Mouse (Mus musculus) forebrain, embryonic 15.5 days (tissue): ENCODE data around the gene Ptch2. TPM values are rescaled to one million over a fixed set of nuclear protein-coding genes. Genes with fewer than 3 reads are reported as not detected.

Experiments used
- ATAC-seq: fragments of 200-750 bp; cut with Nextera tagmentation; replicated peaks from 2 replicates; pipeline ENCODE4 v1.8.0; 2017; ENCODE audit warnings: mild to moderate bottlenecking, moderate TSS enrichment, moderate library complexity
- H3K27ac ChIP-seq: fragments of 300-500 bp; sonication (generic); replicated peaks from 2 replicates; pipeline ENCODE4 v1.5.1; 2015; ENCODE audit warnings: mild to moderate bottlenecking, inconsistent platforms
- H3K27me3 ChIP-seq: fragments of 300-500 bp; sonication (generic); 2 replicates; pipeline ENCODE4 v1.6.1; 2015; ENCODE audit warnings: inconsistent platforms
- H3K36me3 ChIP-seq: fragments of 300-500 bp; sonication (generic); 2 replicates; pipeline ENCODE4 v1.6.1; 2015; ENCODE audit warnings: mild to moderate bottlenecking, inconsistent platforms
- H3K4me1 ChIP-seq: fragments of 300-500 bp; sonication (generic); 2 replicates; pipeline ENCODE4 v1.6.1; 2015; ENCODE audit warnings: inconsistent platforms
- H3K4me2 ChIP-seq: fragments of 300-500 bp; sonication (generic); replicated peaks from 2 replicates; pipeline ENCODE4 v1.6.1; 2015; ENCODE audit warnings: mild to moderate bottlenecking, inconsistent platforms
- H3K4me3 ChIP-seq: fragments of 300-500 bp; sonication (generic); 2 replicates; pipeline ENCODE4 v1.5.1; 2015; ENCODE audit warnings: mild to moderate bottlenecking, inconsistent platforms
- H3K9ac ChIP-seq: fragments of 300-500 bp; sonication (generic); replicated peaks from 2 replicates; pipeline ENCODE4 v1.6.1; 2015; ENCODE audit warnings: mild to moderate bottlenecking, inconsistent platforms
- H3K9me3 ChIP-seq: fragments of 300-500 bp; sonication (generic); 2 replicates; pipeline ENCODE4 v1.6.1; 2016; ENCODE audit warnings: inconsistent platforms
- WGBS: fragments of 180-500 bp; shearing (Covaris S2); methylation state at CpG from one replicate; pipeline ENCODE4 v1.1.7; 2015; ENCODE audit warnings: mixed read lengths; 5-methylcytosine and 5-hydroxymethylcytosine counted together
- polyA plus RNA-seq: library from polyadenylated mRNA; unstranded; fragments of >200 nt; fragmentation: Nextera tagmentation; extraction: Ambion mirVana; gene quantifications from 2 replicates; pipeline ENCODE4 v1.2.1, GENCODE M21; 2015

Ptch2 gene
- polyA plus RNA-seq, 1 experiment from 2014 or later, result 3.6 TPM

DNA sequence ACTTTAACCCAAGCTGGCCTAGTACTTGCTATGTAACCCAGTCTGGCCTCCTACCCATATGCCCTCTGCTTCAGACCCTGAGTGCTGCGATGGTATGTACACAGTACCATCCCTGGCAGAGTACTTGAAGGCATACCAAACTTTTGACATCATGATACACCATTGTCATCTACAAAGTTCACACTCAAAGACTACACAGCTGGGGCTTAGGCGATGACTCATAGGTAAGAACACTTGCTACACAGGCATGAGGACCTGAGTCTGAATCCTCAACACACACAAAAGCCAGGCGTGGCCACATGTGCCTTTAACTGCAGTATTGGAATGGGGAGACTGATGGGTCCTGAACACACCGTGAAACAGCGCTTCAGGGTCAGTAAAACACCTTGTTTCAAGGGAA lies 24.7 kb upstream of the Ptch2 start:
- H3K4me1 ChIP-seq, result no peaks in the 10 kb centered on the region
- H3K27ac ChIP-seq, result no peak overlapping the region
- no peak overlapping the region for H3K9ac ChIP-seq
- H3K4me2 ChIP-seq, result no peak overlapping the region
- whole genome bisulfite sequencing, result 96% methylated on average over 5 of the region's 5 CpGs
- no peaks in the 10 kb centered on the region for H3K9me3 ChIP-seq
- H3K4me3 ChIP-seq, result no peak overlapping the region
- no peaks in the 10 kb centered on the region for H3K27me3 ChIP-seq
- peaks cover 52% of the 10 kb centered on the region for H3K36me3 ChIP-seq
- no peak for ATAC-seq

DNA sequence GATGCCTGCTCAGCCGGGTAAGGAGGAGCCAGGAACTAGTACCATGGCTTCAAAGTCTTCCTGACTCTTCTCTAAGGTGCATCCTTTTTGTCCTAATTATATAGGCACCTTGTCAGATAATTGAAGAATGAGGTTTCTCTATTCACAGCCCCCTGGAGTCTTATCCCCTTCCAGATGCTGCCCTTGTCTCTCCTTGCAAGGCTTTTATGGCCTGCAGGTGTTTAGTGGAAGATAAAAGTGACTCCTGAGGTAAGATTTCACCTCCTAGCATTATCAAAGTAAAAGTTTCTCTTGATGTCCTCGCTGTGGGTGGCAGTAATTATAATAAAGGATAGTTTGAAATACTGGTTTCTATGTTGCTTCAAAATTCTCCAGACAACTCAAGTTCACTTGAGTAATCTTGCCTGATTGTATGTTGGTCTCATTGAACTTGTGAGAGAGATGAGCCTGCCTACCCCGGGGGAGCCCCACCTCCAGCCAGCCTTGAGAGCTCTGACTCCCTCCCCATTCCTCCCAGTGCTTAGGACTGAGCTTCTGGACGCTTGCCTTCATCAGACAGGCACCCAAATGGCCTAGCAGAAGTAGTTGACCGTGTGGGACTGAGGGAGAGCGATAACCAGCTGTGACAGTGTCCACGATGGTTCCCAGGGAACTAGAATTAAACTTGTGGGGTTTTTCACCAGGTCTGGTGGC lies 7.8 kb upstream of the Ptch2 start:
- H3K27me3 ChIP-seq, result no peaks in the 10 kb centered on the region
- no peak overlapping the region for H3K4me3 ChIP-seq
- H3K27ac ChIP-seq, result no peak overlapping the region
- no peaks in the 10 kb centered on the region for H3K9me3 ChIP-seq
- H3K4me1 ChIP-seq, result no peaks in the 10 kb centered on the region
- peaks cover 8% of the 10 kb centered on the region; the same call in 1 of the 2 replicates for H3K36me3 ChIP-seq
- H3K9ac ChIP-seq, result no peak overlapping the region
- ATAC-seq, result no peak
- WGBS, result 80% methylated on average over 7 of the region's 7 CpGs
- H3K4me2 ChIP-seq, result no peak overlapping the region

DNA sequence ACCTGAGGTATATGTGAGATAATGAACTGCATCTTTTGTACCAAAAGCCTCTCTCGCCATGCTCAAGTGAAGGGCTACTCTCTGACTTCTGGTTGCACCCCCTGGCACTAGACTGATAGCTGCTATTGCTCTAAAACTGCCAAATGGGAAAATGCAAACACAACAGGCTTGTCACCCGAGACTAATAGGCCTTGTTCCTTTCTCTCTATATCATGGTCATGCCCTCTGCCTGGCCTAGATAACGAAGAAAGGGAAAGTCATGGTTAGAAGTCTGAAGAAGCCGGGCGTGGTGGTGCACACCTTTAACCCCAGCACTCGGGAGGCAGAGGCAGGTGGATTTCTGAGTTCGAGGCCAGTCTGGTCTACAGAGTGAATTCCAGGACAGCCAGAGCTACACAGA lies 5.3 kb upstream of the Ptch2 start:
- ATAC-seq, result no peak
- Histone ChIP-seq H3K27ac (no peak overlapping the region), H3K9ac (no peak overlapping the region), H3K4me3 (no peak overlapping the region), H3K36me3 (peaks cover 8% of the 10 kb centered on the region; the same call in 1 of the 2 replicates), H3K4me1 (peaks cover 3% of the 10 kb centered on the region), H3K9me3 (no peaks in the 10 kb centered on the region), H3K4me2 (no peak overlapping the region), H3K27me3 (0 out of 2 replicates have a peak, but pooled peaks cover 3% of the 10 kb centered on the region)
- 83% methylated on average over 7 of the region's 7 CpGs for WGBS

DNA sequence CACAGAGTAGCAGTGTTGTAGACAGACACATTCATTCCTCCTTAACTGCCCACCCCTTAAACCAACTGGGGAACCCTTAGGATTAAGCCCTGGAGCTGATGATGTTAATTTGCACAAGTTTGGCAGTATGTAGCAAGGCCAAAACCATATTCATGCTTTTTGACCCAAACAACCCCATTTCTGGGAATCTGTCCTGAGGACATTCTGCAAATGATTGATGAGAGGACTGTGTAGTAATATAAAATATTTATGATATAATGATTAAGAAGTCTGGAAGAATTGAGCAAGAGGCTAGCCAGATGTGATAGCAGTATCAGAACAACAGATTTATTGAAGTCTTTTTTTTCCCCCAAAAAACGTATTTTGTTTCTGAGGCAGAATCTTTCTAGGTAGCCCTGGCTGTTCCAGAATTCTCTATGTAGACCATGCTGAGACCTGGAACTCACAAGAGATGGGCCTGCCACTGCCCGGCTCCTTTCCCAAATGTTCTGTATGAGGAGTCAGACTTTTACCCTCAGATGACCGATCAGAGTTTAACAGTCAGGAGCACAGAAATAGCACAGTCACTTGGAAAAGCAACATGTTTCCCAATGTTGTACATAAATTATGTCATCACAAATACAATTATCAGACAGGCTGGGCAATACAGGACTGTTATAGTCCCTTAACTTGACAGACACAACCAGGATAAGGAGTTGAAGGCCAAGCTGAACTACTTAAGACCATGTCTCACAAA lies 1.1 kb upstream of the Ptch2 start:
- H3K9me3 ChIP-seq, result no peaks in the 10 kb centered on the region
- no peaks in the 10 kb centered on the region for H3K36me3 ChIP-seq
- H3K27me3 ChIP-seq, result peaks cover 3% of the 10 kb centered on the region; the same call in 1 of the 2 replicates
- H3K4me1 ChIP-seq, result peaks cover 27% of the 10 kb centered on the region
- ATAC-seq, result no peak
- H3K9ac ChIP-seq, result no peak overlapping the region
- 81% methylated on average over 3 of the region's 3 CpGs for WGBS
- H3K4me2 ChIP-seq, result no peak overlapping the region
- no peak overlapping the region for H3K4me3 ChIP-seq
- H3K27ac ChIP-seq, result no peak overlapping the region

DNA sequence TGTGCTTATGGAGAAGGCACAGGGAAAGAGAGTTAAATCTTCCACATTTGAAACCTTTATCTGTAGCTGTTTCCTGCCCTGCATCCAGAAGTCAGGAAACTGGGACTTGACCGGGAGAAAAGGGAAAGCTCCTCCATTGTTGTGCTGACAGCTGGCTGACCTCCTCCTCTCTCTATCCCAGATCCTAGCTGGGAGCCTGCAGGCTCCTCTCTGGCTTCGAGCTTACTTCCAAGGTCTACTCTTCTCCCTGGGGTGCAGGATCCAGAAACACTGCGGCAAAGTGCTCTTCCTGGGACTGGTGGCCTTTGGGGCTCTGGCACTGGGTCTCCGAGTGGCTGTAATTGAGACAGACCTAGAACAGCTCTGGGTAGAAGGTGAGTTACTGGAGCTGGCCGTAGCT lies 791 bp downstream of the Ptch2 start:
- peak overlapping the region; percentile 67 for H3K9ac ChIP-seq
- H3K4me3 ChIP-seq, result peak overlapping the region; percentile 65
- H3K27ac ChIP-seq, result no peak overlapping the region
- ATAC-seq, result no peak
- H3K9me3 ChIP-seq, result no peaks in the 10 kb centered on the region
- H3K27me3 ChIP-seq, result peaks cover 3% of the 10 kb centered on the region; the same call in 1 of the 2 replicates
- peaks cover 30% of the 10 kb centered on the region for H3K4me1 ChIP-seq
- H3K36me3 ChIP-seq, result no peaks in the 10 kb centered on the region
- peak overlapping the region; percentile 87 for H3K4me2 ChIP-seq
- 9% methylated on average over 5 of the region's 5 CpGs for WGBS

DNA sequence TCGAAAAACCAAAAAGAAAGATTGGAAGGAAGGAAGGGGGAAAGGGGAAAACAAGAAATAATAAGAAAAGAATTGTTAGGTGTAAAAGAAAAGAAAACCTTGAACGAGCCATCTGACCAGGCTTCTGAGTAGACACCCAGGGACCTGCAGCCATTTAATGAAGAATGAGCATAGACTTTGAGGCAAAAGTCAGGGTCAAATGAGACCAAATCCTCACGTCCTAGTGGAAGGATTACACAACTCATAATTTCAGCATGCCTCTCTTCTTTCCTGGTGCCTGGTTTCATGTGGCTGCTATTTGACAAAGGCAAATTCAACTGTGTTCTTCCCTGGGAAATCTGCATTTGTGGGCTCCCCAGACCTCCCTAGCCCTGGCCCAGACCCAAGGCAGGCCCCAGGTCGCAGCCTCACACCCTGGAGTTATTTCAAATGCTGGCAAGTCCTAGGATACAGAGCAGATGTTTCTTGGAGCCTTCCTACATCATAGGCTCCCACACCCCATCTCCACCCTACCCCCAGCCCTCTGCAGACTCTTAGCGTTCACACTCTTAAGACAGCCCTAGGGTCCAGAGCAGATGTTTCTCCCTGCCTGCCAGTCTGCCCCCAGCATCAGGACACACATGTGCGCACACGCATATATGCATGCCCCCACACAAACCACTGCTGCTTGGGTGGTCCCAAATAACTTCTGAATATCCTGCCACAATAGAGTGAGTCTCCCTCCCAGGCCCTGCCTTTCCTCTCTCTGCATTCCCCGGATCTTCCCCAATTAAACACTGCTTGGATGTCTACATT lies 2.3 kb downstream of the Ptch2 start:
- ATAC-seq, result no peak
- Histone ChIP-seq H3K9ac (no peak overlapping the region), H3K4me3 (no peak overlapping the region), H3K27ac (no peak overlapping the region), H3K4me1 (peaks cover 30% of the 10 kb centered on the region), H3K27me3 (peaks cover 3% of the 10 kb centered on the region; the same call in 1 of the 2 replicates), H3K4me2 (peak overlapping the region; percentile 87), H3K9me3 (no peaks in the 10 kb centered on the region), H3K36me3 (no peaks in the 10 kb centered on the region)
- 61% methylated on average over 8 of the region's 8 CpGs for WGBS

DNA sequence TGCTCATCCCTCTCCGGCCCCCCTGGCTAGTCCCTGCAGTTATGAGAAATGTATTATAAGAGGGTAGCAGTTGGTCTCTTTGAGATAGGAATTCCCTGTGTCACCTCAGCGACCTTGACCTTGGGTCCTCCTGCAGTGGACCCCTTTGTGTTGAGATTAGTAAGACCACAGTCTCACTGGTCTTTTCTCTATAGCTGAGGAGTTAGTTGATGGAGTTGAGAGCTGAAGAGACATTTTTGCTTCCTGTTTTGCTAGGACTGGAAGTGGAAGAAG lies 2.8 kb downstream of the Ptch2 start:
- 64% methylated on average over 2 of the region's 2 CpGs for WGBS
- Histone ChIP-seq H3K9ac (no peak overlapping the region), H3K4me2 (no peak overlapping the region), H3K27me3 (peaks cover 3% of the 10 kb centered on the region; the same call in 1 of the 2 replicates), H3K36me3 (no peaks in the 10 kb centered on the region), H3K4me1 (peaks cover 30% of the 10 kb centered on the region), H3K27ac (no peak overlapping the region), H3K9me3 (no peaks in the 10 kb centered on the region), H3K4me3 (no peak overlapping the region)
- ATAC-seq, result no peak

DNA sequence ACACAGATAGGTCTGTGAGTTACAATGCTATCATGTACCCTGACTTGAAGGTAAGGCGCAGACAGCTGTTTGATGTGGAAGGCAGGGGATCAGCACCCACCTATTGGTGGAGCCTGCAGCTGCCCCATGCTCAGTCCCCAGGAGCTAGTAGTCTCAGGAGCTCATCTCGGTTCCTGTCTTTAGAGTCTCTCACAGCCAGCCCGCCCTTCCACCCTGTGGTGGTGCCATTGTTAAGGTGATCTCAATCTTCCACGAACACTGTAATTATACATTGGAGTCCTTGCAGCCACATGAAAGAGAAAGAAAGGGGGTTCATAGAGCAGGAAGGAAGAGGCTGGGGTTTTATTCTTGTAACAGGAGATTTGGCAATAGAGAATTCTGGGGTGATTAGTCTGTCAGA lies 4.2 kb downstream of the Ptch2 start:
- Histone ChIP-seq H3K27me3 (no peaks in the 10 kb centered on the region; the same call in 1 of the 2 replicates), H3K27ac (no peak overlapping the region), H3K4me2 (no peak overlapping the region), H3K4me1 (peaks cover 32% of the 10 kb centered on the region), H3K9ac (no peak overlapping the region), H3K4me3 (no peak overlapping the region), H3K9me3 (no peaks in the 10 kb centered on the region), H3K36me3 (no peaks in the 10 kb centered on the region)
- ATAC-seq, result no peak
- 57% methylated on average over 4 of the region's 4 CpGs for WGBS

DNA sequence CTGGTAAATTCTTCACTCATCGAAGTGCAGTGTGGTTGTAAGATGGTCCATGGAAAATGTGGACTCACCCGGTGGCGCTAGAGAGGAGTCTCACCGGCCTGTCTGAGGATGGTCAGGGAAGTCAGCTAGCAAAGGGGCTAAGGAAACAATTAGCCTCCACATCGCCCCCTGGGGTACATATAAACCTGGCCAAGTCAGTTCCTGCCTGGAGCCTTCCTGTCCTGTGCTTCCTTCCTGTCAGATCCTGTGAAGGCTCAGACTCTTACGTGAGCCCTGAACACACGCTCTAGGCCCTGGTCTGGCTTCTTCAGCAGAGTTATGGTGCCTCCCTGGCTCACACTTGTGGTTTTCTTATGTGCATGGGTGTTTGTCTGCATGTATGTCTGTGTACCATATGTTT lies 5.3 kb downstream of the Ptch2 start:
- H3K4me3 ChIP-seq, result no peak overlapping the region
- no peaks in the 10 kb centered on the region for H3K9me3 ChIP-seq
- WGBS, result 45% methylated on average over 7 of the region's 7 CpGs
- H3K36me3 ChIP-seq, result no peaks in the 10 kb centered on the region
- no peak for ATAC-seq
- H3K9ac ChIP-seq, result no peak overlapping the region
- H3K4me1 ChIP-seq, result peaks cover 31% of the 10 kb centered on the region
- H3K4me2 ChIP-seq, result no peak overlapping the region
- no peaks in the 10 kb centered on the region; the same call in 1 of the 2 replicates for H3K27me3 ChIP-seq
- H3K27ac ChIP-seq, result no peak overlapping the region

DNA sequence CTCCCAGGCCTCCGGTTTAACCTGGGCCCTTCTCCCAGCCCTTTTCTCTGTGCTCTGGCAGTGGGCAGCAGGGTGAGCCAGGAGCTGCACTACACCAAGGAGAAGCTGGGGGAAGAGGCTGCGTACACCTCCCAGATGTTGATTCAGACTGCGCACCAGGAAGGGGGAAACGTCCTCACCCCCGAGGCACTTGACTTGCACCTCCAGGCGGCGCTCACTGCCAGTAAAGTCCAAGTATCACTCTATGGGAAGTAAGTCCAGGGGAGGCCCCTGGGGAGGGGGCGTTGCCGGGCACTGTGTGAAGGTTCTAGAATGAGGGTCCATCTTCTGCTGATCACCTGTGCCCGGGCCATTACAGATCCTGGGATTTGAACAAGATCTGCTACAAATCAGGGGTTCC lies 8.8 kb downstream of the Ptch2 start:
- Histone ChIP-seq H3K36me3 (no peaks in the 10 kb centered on the region; the same call in 1 of the 2 replicates), H3K9ac (no peak overlapping the region; the same call in 1 of the 2 replicates), H3K27ac (no peak overlapping the region), H3K4me1 (peaks cover 14% of the 10 kb centered on the region; the same call in 1 of the 2 replicates), H3K9me3 (no peaks in the 10 kb centered on the region), H3K27me3 (no peaks in the 10 kb centered on the region), H3K4me3 (no peak overlapping the region), H3K4me2 (no peak overlapping the region)
- 82% methylated on average over 10 of the region's 10 CpGs for WGBS
- ATAC-seq, result no peak

DNA sequence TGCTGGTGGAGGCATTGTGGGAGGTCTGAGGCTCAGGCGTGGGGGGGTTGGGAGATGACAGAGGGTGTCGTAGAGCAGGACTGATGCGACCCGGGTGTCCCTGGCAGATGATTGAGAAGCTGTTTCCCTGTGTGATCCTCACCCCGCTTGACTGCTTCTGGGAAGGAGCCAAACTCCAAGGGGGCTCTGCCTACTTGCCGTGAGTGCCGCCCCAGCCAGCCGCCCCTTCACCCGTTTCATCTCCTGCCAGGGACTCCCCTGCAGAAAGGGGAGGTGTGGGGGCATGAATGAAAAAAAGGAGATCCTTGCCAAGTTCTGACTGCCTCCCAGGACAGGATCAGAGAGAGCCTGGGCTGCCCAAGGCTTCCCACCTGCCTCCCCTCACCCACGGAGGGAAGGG lies 9.3 kb downstream of the Ptch2 start:
- H3K27me3 ChIP-seq, result no peaks in the 10 kb centered on the region
- no peak overlapping the region; the same call in 1 of the 2 replicates for H3K9ac ChIP-seq
- H3K36me3 ChIP-seq, result no peaks in the 10 kb centered on the region; the same call in 1 of the 2 replicates
- H3K27ac ChIP-seq, result no peak overlapping the region
- no peak overlapping the region for H3K4me3 ChIP-seq
- H3K4me1 ChIP-seq, result peaks cover 14% of the 10 kb centered on the region; the same call in 1 of the 2 replicates
- ATAC-seq, result no peak
- no peaks in the 10 kb centered on the region for H3K9me3 ChIP-seq
- 35% methylated on average over 10 of the region's 10 CpGs for WGBS
- no peak overlapping the region for H3K4me2 ChIP-seq
